Mouse (Mus musculus): ENCODE data around the gene Olfr726. TPM values are rescaled to one million over a fixed set of nuclear protein-coding genes. Genes with fewer than 3 reads are reported as not detected.

Gene Olfr726
- not detected in 2 replicates for polyA plus RNA-seq (2012; rRNA removed)

DNA sequence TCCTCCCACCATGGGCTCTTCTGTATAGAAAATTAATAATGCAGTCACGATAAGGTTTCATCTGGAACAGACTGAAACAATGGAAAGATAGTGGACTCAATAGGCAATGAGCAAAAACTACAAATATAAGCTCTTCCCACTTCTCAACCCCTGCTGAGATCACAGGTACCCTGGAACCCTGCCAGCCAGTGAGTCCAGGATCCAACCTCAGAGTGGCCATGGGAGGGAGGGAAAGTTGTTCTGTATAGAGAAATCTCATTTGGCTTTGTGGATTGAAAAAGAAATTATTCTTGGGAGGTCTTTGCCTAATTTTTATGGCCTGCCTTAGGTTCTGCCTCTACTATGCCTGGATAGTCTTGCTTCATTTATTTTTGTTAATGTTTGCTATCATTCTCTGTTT is at the start of gene Olfr726:
Gene Olfr726 (minus strand): TSS at position 101 of the 400 bp plus-strand sequence.
- DNase-seq (ENCODE audit: low read depth) = no peak

DNA sequence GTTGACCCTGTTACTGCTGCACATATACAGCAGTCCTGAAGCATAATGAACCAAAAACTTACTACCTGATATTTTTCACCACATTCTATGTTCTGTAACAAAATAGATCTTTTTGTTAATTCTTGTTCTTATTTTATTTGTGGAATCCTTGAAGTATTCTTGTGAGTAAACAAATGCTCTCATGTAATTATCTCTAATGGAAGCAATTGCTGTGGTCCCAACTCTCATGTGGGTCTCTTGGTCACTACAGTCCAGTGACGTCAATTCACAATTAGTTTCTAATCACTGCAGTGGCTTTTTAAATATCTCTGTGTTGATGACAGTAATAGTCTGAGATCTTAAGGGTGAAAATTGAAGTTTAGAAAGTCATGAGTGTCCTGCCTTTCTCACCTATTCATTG is 32.1 kb upstream of the Olfr726 start, which contains the start of gene Olfr727:
Gene Olfr727 (plus strand): TSS at position 301 of the 400 bp plus-strand sequence.
- no peak for DNase-seq (ENCODE audit: low read depth)

DNA sequence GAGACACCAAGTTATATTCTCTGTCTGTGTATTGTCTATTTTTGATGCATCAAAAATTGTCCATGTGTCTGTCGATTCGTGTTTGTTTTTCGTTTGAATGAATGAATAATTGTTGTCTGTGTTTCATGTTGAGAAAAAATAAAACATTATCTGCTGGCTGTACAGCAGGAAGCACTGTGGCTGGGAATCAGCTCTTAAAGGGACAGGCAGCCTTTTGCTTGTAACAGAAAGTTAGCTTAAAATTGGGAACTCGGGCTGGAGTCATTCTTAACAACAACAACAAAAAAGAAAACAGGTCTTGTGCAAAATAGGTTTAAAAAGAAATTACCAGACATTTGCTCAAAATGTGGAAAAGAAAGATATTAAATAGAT is 28.0 kb downstream of the Olfr726 start:
- no peak for DNase-seq (ENCODE audit: low read depth)

DNA sequence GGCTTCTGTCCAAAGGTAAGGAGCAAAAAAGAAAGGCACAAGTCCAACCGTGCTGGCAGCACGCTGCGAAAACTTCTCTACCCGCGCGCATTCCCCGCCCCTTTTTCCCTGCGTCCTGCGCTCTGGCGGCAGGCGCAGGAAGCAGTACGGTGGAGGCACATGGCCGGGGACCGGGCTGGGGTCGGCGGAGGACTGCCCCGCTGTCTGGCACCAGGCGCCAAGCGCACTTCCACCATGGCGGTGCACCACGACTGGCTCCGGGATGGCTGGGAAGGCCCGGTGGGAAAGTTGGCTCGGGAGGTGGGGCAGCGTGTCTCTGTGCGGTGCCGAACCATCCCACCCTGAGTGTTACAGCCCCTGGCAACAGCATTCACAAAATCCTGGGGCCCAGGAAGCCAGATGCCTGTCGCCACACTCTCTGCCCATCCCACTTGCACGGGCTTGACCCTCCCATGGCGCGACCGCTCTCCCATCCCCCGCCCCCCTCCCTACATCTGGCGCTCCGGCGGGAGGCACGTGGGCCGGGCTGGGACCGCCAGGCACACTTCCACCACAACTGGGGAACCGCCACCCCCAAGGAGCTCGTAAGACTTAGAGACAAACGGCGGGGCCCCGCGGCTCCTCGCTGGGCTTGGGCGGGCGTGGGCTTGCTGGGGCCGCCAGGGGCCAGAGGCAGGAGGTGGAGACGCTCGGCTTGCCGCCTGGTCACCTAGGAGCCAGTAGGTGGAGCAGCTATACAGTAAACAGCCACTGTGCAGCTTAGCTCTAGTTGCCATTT is 28.6 kb downstream of the Olfr726 start:
- peak; percentile 47 for DNase-seq (ENCODE audit: low read depth)

DNA sequence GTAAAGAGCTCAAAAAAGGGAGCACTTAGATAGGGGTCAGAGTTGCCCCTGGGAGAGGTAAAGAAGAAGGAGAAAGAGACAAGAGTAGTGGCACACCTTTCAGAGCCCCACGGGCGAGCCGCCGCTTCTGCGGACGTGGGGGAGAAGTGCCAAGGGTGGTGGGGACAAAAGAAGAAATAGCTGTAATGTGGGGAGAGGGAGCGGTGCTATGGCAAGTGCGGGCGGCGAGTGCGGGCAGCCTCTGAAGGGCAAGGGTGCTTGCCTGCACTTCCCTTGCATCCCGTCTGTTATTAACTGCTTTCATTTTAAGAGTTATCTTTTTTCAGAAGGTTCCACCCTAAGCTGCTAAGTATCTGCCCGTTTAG is 29.2 kb downstream of the Olfr726 start:
- DNase-seq (ENCODE audit: low read depth) = no peak

DNA sequence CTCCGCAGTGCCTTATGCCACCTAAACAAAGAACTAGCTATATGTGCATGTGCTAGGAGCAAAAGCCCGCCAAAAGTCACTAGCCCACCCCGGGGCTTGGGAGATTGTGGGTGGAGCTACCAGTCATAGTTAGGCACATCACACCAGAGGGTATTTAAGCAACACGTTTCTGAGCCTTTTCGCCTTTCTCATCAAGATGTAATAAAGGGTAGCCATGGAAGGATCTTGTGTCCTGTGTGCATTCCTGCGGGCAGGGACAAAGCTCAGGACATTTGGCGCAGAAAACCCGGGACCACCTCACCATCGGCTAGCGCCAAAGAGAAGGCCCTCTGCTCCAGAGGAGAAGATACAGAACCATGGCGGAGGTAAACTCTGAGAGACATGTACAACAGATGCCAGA is 29.6 kb downstream of the Olfr726 start:
- DNase-seq (ENCODE audit: low read depth) = no peak

DNA sequence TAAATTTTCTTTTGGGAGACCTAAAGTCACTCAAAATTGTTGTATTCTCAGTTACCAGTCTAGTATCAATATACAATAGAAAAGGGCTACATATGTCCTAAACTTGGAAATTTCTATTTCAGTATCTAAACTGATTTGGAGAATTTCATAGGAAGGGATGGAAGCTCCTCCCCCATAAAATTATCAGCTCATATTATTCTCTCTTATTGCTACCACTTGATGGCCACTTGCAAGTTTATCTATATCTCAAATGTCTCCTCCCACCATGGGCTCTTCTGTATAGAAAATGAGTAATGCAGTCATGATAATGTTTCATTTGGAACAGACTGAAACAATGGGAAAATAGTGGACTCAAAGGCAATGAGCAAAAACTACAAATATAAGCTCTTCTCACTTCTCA is 50.5 kb downstream of the Olfr726 start, which contains the start of gene Olfr725:
Gene Olfr725 (minus strand): TSS at position 101 of the 400 bp plus-strand sequence.
- no peak for DNase-seq (ENCODE audit: low read depth)

Other genes starting within 250 kb of the Olfr726 start
- not detected in 2 replicates for gene Olfr722, start 189.0 kb downstream of the Olfr726 start, polyA plus RNA-seq (2012; rRNA removed)
- not detected in 2 replicates for gene Olfr723, start 159.2 kb downstream of the Olfr726 start, polyA plus RNA-seq (2012; rRNA removed)
- gene Olfr724, start 127.7 kb downstream of the Olfr726 start, polyA plus RNA-seq (2012; rRNA removed) = not detected in 2 replicates
- gene Olfr725, start 50.6 kb downstream of the Olfr726 start, polyA plus RNA-seq (2012; rRNA removed) = not detected in 2 replicates
- not detected in 2 replicates for gene Olfr727, start 32.2 kb upstream of the Olfr726 start, polyA plus RNA-seq (2012; rRNA removed)
- gene Olfr728, start 51.7 kb upstream of the Olfr726 start, polyA plus RNA-seq (2012; rRNA removed) = not detected in 2 replicates
- gene Olfr729, start 62.0 kb upstream of the Olfr726 start, polyA plus RNA-seq (2012; rRNA removed) = not detected in 2 replicates
- not detected in 2 replicates for gene Olfr730, start 97.2 kb upstream of the Olfr726 start, polyA plus RNA-seq (2012; rRNA removed)
- 0.03 TPM in 1 of 2 replicates, not detected in the other for gene Olfr731, start 150.9 kb upstream of the Olfr726 start, polyA plus RNA-seq (2012; rRNA removed)
- gene Olfr732, start 193.3 kb upstream of the Olfr726 start, polyA plus RNA-seq (2012; rRNA removed) = not detected in 2 replicates
- gene Olfr733, start 210.6 kb upstream of the Olfr726 start, polyA plus RNA-seq (2012; rRNA removed) = 0.18 TPM in 1 of 2 replicates, not detected in the other
- gene Olfr734, start 235.8 kb upstream of the Olfr726 start, polyA plus RNA-seq (2012; rRNA removed) = not detected in 2 replicates

Data from gonadal fat pad, adult 2 months (tissue).